Mouse (Mus musculus) heart, embryonic 12.5 days (tissue): Measurements from ENCODE around the gene Mettl24. TPM values are rescaled to one million over a fixed set of nuclear protein-coding genes. Genes with fewer than 3 reads are reported as not detected.

Source experiments
- ATAC-seq: fragments of 200-750 bp; cut with Nextera tagmentation; 2 replicates; pipeline ENCODE4 v1.8.0; 2017; ENCODE audit warnings: moderate TSS enrichment, moderate library complexity; ENCODE audit not compliant: insufficient number of reproducible peaks, low FRiP score
- H3K27ac ChIP-seq: fragments of 300-500 bp; sonication (generic); 2 replicates; pipeline ENCODE4 v1.5.1; 2016; ENCODE audit warnings: mild to moderate bottlenecking, moderate library complexity; ENCODE audit not compliant: poor library complexity, severe bottlenecking
- H3K27me3 ChIP-seq: fragments of 300-500 bp; sonication (generic); replicated peaks from 2 replicates; pipeline ENCODE4 v1.6.1; 2016; ENCODE audit warnings: mild to moderate bottlenecking, moderate library complexity
- H3K36me3 ChIP-seq: fragments of 300-500 bp; sonication (generic); 2 replicates; pipeline ENCODE4 v1.6.1; 2016; ENCODE audit warnings: mild to moderate bottlenecking, moderate library complexity
- H3K4me1 ChIP-seq: fragments of 300-500 bp; sonication (generic); replicated peaks from 2 replicates; pipeline ENCODE4 v1.6.1; 2016; ENCODE audit warnings: mild to moderate bottlenecking
- H3K4me2 ChIP-seq: fragments of 300-500 bp; sonication (generic); 2 replicates; pipeline ENCODE4 v1.6.1; 2016; ENCODE audit warnings: mild to moderate bottlenecking, moderate library complexity
- H3K4me3 ChIP-seq: fragments of 300-500 bp; sonication (generic); 2 replicates; pipeline ENCODE4 v1.5.1; 2016; ENCODE audit warnings: mild to moderate bottlenecking
- H3K9ac ChIP-seq: fragments of 300-500 bp; sonication (generic); 2 replicates; pipeline ENCODE4 v1.6.1; 2016; ENCODE audit warnings: mild to moderate bottlenecking, moderate library complexity
- H3K9me3 ChIP-seq: fragments of 300-500 bp; sonication (generic); replicated peaks from 2 replicates; pipeline ENCODE4 v1.6.1; 2016; ENCODE audit warnings: mild to moderate bottlenecking, moderate library complexity
- WGBS: fragments of 180-500 bp; shearing (Covaris S2); methylation state at CpG from one replicate; pipeline ENCODE4 v1.1.7; 2016; 5-methylcytosine and 5-hydroxymethylcytosine counted together
- polyA plus RNA-seq: library from polyadenylated mRNA; unstranded; fragments of >200 nt; fragmentation: Nextera tagmentation; extraction: Ambion mirVana; gene quantifications from 2 replicates; pipeline ENCODE4 v1.2.1, GENCODE M21; 2016

The Mettl24 gene
- polyA plus RNA-seq, 1 experiment from 2014 or later: 2.5 TPM

DNA sequence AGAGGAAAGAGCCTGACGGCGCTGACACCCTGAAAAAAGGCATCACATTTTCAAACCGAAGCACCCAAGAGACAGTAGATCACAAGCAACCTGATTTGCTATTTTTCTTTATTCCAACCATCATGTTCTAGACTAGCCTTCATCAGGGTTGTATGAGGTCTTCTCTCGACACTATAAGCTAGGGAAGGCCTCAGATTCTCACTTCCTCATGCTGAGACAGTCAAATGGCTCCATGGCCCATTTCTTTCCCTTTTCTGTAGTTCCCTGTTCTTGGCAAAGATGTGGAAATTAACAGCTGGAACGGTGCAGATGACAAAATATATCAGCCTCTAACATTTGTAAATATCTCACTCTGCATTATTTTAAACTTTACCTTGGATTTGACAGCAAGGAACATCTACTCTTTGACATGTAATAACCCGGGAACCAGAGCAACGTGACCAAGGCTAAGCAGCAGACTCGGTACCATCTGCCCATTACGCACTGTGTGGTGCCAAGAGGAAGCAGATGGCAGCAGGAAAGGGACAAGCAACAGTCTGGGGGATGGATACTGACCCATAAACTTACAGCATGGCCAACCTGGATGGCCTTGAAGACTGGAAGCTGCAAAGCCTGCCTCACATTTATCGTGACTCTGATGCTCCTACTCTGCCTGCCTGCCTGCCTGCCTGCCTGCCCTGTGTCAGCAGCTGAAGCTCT lies 164.2 kb downstream of the Mettl24 start:
- Histone ChIP-seq H3K27me3 (no peaks in the 10 kb centered on the region), H3K9me3 (no peaks in the 10 kb centered on the region), H3K36me3 (peaks cover 44% of the 10 kb centered on the region), H3K4me3 (no peak overlapping the region), H3K4me2 (no peak overlapping the region), H3K9ac (no peak overlapping the region), H3K27ac (no peak overlapping the region), H3K4me1 (peaks cover 14% of the 10 kb centered on the region)
- no peak for ATAC-seq
- 91% methylated on average over 10 of the region's 10 CpGs for WGBS

DNA sequence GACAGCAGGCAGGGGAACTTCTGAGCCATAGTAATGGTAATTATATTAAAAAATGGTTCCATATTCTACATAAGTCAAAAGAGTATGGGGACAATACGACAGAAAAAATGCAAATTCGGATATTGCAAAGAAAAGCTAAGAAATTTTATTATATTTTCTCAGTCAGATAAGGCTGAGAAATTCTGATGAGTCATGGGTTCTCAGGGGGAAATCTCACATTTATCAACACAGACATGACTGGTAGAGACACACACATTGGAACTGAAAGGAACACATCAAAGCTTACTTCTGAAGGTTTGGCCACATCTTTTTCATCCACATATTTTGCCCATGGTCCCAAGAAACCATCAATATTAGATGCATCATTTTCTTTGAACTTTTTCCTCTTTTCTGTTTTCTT lies 167.6 kb downstream of the Mettl24 start:
- Histone ChIP-seq H3K4me2 (no peak overlapping the region), H3K36me3 (peaks cover 31% of the 10 kb centered on the region), H3K4me3 (no peak overlapping the region), H3K9me3 (no peaks in the 10 kb centered on the region), H3K9ac (no peak overlapping the region), H3K27ac (no peak overlapping the region), H3K27me3 (no peaks in the 10 kb centered on the region), H3K4me1 (0 out of 2 replicates have a peak, but pooled peaks cover 1% of the 10 kb centered on the region)
- no peak for ATAC-seq
- 83% methylated on average over 2 of the region's 2 CpGs for WGBS

DNA sequence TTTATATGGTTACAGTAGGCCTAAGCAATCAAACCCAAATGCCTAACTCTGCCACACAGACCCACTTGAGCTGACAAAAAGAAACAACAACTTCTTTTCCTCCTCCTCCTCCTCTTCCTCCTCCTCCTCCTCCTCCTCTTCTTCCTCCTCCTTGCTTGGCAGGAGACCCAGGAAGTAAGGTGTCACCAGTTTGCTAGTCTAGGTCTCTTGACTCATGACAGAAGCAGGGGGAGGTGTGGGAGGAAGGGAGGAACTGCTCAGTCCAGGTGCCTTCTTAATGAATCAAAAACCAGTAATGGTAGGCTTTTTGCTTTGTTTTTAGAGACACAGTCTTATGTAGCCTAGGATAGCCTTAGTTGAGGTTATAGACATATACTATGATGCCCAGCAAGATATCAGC lies 168.1 kb downstream of the Mettl24 start:
- no peak overlapping the region for H3K4me3 ChIP-seq
- peaks cover 31% of the 10 kb centered on the region for H3K36me3 ChIP-seq
- no peaks in the 10 kb centered on the region for H3K9me3 ChIP-seq
- H3K4me1 ChIP-seq: no peaks in the 10 kb centered on the region
- no peaks in the 10 kb centered on the region for H3K27me3 ChIP-seq
- H3K4me2 ChIP-seq: no peak overlapping the region
- no peak for ATAC-seq
- no peak overlapping the region for H3K9ac ChIP-seq
- no peak overlapping the region for H3K27ac ChIP-seq

DNA sequence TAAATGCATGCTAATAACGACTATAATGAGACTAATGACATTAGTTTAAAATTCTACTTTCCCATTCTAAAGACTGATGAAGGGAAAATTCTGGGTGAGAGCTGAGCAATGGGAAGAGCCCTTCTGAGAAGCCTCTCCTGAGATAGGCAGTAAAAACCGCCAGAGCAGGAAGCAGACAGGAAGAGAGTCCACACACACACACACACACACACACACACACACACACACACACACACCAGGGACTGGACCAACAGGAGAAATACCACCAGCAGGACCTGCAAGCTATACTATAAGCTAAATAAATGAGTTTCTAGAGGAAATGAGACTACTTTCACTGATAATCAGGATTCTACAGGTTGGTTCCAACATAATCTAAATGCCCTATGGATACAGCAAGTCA lies 172.5 kb downstream of the Mettl24 start:
- Histone ChIP-seq H3K4me2 (no peak overlapping the region), H3K36me3 (0 out of 2 replicates have a peak, but pooled peaks cover 8% of the 10 kb centered on the region), H3K9ac (no peak overlapping the region), H3K27ac (no peak overlapping the region), H3K4me3 (no peak overlapping the region), H3K9me3 (0 out of 2 replicates have a peak, but pooled peaks cover 3% of the 10 kb centered on the region), H3K27me3 (no peaks in the 10 kb centered on the region), H3K4me1 (peaks cover 5% of the 10 kb centered on the region; the same call in 1 of the 2 replicates)
- WGBS: 56% methylated on average over 2 of the region's 2 CpGs
- ATAC-seq: no peak

DNA sequence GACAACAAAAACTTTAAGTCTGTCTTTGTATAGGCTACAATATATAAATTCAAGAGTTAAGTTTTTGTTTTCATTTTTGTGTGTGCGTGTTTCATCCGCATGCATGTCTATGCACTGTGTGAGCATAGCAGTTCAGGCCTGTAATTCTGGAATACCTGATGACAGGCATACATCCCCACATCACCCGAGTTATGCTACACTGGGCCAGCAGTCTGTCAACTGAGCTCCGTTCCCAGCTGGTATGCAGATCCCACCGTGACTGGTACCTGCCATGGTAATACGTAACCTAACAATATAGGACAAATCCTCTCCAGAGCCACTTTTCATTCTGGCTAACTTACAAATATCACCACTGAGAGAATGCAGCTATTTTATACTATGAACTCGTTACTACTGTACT lies 173.6 kb downstream of the Mettl24 start:
- Histone ChIP-seq H3K4me1 (peaks cover 5% of the 10 kb centered on the region; the same call in 1 of the 2 replicates), H3K27me3 (no peaks in the 10 kb centered on the region), H3K36me3 (0 out of 2 replicates have a peak, but pooled peaks cover 8% of the 10 kb centered on the region), H3K27ac (no peak overlapping the region), H3K4me3 (no peak overlapping the region), H3K9ac (no peak overlapping the region), H3K4me2 (no peak overlapping the region), H3K9me3 (0 out of 2 replicates have a peak, but pooled peaks cover 3% of the 10 kb centered on the region)
- no peak for ATAC-seq
- 84% methylated on average over 7 of the region's 7 CpGs for WGBS

DNA sequence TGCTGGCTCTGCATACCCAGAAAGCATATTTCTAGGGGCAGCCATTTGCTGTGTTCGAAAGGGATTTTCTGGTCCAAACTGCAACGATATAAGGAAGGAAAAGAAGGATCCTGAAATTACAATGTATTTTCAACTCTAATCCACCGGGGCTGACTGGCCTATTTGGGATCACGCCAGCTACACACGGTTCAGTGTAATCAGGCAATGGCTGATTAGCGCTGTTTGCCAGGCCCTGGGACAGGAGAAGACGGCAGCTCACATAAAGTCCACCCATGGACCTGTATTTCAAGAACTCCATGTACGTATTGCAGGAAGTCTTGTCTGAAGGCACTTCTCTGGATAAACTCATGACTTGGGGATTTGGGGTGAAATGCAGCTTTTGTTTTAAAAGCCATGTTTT lies 174.5 kb downstream of the Mettl24 start:
- Histone ChIP-seq H3K27me3 (no peaks in the 10 kb centered on the region), H3K9me3 (0 out of 2 replicates have a peak, but pooled peaks cover 3% of the 10 kb centered on the region), H3K4me1 (peaks cover 5% of the 10 kb centered on the region), H3K4me3 (no peak overlapping the region), H3K9ac (no peak overlapping the region; the same call in 1 of the 2 replicates), H3K4me2 (no peak overlapping the region), H3K36me3 (0 out of 2 replicates have a peak, but pooled peaks cover 4% of the 10 kb centered on the region), H3K27ac (no peak overlapping the region)
- 61% methylated on average over 8 of the region's 8 CpGs for WGBS
- ATAC-seq: no peak

Other genes with a start within 250 kb of the Mettl24 start
- gene Slc22a16, start 112.9 kb upstream of the Mettl24 start, polyA plus RNA-seq: not detected in 2 replicates
- 10.1 and 10.6 TPM in 2 replicates for gene Ddo, start 53.3 kb upstream of the Mettl24 start, polyA plus RNA-seq
- gene Cdc40, start 200.0 kb downstream of the Mettl24 start, polyA plus RNA-seq: 25.7 and 26.9 TPM in 2 replicates
- gene Wasf1, start 200.2 kb downstream of the Mettl24 start, polyA plus RNA-seq: 17.1 and 19.6 TPM in 2 replicates